Mouse (Mus musculus): ENCODE measurements around the gene Dyrk1b.

DNA sequence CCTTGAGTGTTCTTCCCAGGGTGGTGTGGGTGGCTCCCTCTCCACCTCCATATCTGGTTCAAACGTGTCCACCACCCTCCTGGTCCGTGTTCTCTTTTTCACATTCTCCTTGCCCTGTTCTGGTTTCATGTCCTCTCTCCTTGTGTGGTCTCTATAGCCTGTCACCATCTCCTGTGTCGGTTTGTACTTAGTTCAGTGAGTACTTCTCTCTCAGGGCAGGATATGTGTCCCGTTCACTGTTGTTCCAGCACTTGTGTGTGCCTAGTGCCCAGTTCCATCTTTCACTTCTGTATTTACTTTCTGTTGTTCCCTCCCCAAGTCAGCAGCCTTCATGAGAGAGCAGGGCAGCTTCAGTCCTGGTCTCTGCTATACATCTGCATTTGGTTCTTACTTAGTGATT is 3.9 kb upstream of the Dyrk1b start:
- TF ChIP-seq POLR2A (IDR thresholded peaks at IDR 0.05; ENCODE audit: control insufficient read depth, low read depth, low read length) (no peak), CTCF (IDR thresholded peaks at IDR 0.05; ENCODE audit: control insufficient read depth, insufficient read depth, insufficient replicate concordance, low read depth, low read length) (no peak)

Data from testis, adult 2 months (tissue).